Mouse (Mus musculus): ENCODE measurements around the gene Krt20. TPM values are rescaled to one million over a fixed set of nuclear protein-coding genes. Genes with fewer than 3 reads are reported as not detected.

Gene Krt20
- polyA plus RNA-seq, 1 experiment from 2014 or later: 16.6 TPM

DNA sequence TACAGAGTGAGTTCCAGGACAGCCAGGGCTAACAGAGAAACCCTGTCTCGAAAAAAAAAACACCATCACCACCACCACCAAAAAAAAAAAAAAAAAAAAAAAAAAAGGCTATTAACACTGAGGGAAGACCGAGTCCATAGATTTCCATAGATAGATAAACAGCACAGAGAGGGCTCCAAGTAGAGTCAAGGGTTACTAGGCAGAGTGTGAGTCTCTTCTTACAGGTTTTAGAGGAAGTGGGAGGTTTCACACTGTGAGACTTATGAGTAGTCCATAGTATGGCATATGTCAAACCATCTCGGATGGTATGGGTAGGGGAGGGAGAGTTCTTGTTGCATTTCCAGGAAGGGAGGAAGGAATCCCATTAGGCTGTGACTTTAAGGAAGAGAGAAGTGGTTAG lies 39.9 kb downstream of the Krt20 start:
- H3K4me1 ChIP-seq (ENCODE audit: control insufficient read depth, insufficient read depth, low read length): no peaks in the 10 kb centered on the region
- no peak overlapping the region for H3K27ac ChIP-seq (ENCODE audit: low read length)
- no peak overlapping the region for H3K9ac ChIP-seq (ENCODE audit: low read length)
- no peaks in the 10 kb centered on the region for H3K9me3 ChIP-seq (replicated peaks; ENCODE audit: control insufficient read depth, low read length)
- no peaks in the 10 kb centered on the region for H3K36me3 ChIP-seq (ENCODE audit: control insufficient read depth, insufficient read depth, low read length)
- ATAC-seq (ENCODE audit: insufficient read depth, low FRiP score): no peak
- H3K27me3 ChIP-seq (ENCODE audit: control insufficient read depth, insufficient read depth, low read length): no peaks in the 10 kb centered on the region
- no peak overlapping the region for H3K4me2 ChIP-seq (ENCODE audit: low read depth, low read length)
- WGBS: 62% methylated on average over 3 of the region's 3 CpGs
- no peak overlapping the region for H3K4me3 ChIP-seq (replicated peaks; ENCODE audit: low read length)

DNA sequence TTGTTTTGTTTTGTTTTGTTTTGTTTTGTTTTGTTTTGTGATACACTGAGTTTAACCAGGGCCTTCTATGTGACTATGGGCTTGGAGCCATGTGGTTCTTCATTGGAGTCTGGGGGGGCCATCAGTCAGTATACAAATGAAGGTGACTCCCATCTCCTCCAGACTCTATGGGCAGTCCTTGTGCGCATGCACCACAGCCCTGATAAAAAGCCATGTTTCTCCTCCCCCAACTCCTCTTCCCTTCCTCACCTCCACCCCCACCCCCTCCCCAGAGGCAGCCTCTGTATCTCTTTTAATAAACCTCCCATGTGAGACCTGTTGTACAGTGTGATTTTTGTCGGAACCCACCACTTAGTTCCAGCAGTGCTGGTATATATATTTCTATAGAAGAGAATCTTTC lies 41.3 kb downstream of the Krt20 start:
- no peak overlapping the region for H3K4me3 ChIP-seq (replicated peaks; ENCODE audit: low read length)
- H3K27ac ChIP-seq (ENCODE audit: low read length): no peak overlapping the region
- H3K4me2 ChIP-seq (ENCODE audit: low read depth, low read length): no peak overlapping the region
- ATAC-seq (ENCODE audit: insufficient read depth, low FRiP score): no peak
- no peaks in the 10 kb centered on the region for H3K27me3 ChIP-seq (ENCODE audit: control insufficient read depth, insufficient read depth, low read length)
- peaks cover under 1% of the 10 kb centered on the region; the same call in 1 of the 2 replicates for H3K4me1 ChIP-seq (ENCODE audit: control insufficient read depth, insufficient read depth, low read length)
- H3K36me3 ChIP-seq (ENCODE audit: control insufficient read depth, insufficient read depth, low read length): no peaks in the 10 kb centered on the region
- H3K9me3 ChIP-seq (replicated peaks; ENCODE audit: control insufficient read depth, low read length): no peaks in the 10 kb centered on the region
- H3K9ac ChIP-seq (ENCODE audit: low read length): no peak overlapping the region
- WGBS: 78% methylated on average over 2 of the region's 2 CpGs

DNA sequence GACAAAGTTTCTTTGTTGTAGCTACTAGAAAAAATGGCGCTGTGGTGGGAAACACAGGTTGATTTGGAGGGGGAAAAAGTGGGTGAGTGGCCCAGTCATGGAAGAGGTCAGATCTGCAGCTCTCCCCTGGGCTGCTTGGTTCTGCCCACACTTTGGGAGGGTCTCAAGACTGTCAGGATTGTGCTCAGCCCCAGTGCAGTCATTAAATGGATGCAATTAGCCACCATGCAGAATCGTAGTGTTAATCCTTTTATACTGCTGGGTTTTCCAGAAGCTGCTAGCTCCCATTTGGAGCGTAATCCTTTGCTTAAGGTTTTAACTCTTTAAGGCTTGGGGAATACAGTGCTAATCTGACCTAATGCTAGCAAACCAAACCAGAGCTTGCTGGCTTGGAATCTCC lies 41.9 kb downstream of the Krt20 start:
- ATAC-seq (ENCODE audit: insufficient read depth, low FRiP score): no peak
- 47% methylated on average over 3 of the region's 3 CpGs for WGBS
- peaks cover 2% of the 10 kb centered on the region; the same call in 1 of the 2 replicates for H3K4me1 ChIP-seq (ENCODE audit: control insufficient read depth, insufficient read depth, low read length)
- H3K4me3 ChIP-seq (replicated peaks; ENCODE audit: low read length): no peak overlapping the region
- no peaks in the 10 kb centered on the region for H3K36me3 ChIP-seq (ENCODE audit: control insufficient read depth, insufficient read depth, low read length)
- H3K9me3 ChIP-seq (replicated peaks; ENCODE audit: control insufficient read depth, low read length): no peaks in the 10 kb centered on the region
- H3K9ac ChIP-seq (ENCODE audit: low read length): no peak overlapping the region
- no peak overlapping the region for H3K27ac ChIP-seq (ENCODE audit: low read length)
- H3K4me2 ChIP-seq (ENCODE audit: low read depth, low read length): no peak overlapping the region
- H3K27me3 ChIP-seq (ENCODE audit: control insufficient read depth, insufficient read depth, low read length): no peaks in the 10 kb centered on the region

DNA sequence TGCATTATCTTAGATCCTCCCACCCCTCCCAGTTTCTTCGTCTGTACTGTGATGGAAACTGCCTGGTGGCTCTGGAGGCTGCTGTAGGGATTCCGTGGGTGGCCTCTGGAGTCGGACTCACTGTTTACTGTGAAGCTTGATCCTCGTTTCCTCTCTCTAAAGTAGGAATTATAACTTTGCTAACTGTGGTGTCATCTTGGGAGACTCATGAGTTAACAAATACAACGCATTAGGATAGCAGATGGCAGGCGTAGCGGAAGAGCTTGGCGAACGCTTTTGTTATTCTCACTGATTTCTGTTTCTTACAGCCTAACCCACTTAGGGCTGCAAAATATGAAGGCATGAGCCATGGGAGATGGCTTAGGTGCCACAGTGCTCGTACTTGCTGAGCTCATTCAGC lies 45.5 kb downstream of the Krt20 start:
- H3K9ac ChIP-seq (ENCODE audit: low read length): 0 out of 2 replicates have a peak overlapping the region, but pooled peaks have one; percentile 5
- 62% methylated on average over 10 of the region's 10 CpGs for WGBS
- ATAC-seq (ENCODE audit: insufficient read depth, low FRiP score): 0 out of 2 replicates have a peak, but pooled peaks have one; percentile 13

DNA sequence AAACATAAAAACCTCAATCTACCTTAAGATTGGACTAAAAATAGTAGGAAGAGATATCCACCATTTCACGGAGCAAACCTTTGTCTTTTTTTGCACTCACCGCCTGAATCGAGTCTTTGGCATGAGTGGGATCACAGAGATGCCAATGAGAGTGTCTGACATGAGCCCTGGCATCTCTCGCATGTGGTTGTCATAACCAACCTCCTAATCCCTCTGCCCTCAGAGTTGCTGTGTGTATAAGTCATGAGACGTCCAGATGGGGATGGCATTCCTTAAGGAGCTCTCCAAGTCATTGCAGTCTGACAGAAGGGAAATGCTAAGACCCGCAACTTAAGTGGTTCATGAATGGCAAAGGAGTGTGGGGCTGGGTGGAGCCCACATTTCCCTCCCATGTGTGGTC lies 46.6 kb downstream of the Krt20 start:
- H3K27me3 ChIP-seq (ENCODE audit: control insufficient read depth, insufficient read depth, low read length): no peaks in the 10 kb centered on the region
- no peaks in the 10 kb centered on the region for H3K9me3 ChIP-seq (replicated peaks; ENCODE audit: control insufficient read depth, low read length)
- 78% methylated on average over 6 of the region's 6 CpGs for WGBS
- peaks cover 2% of the 10 kb centered on the region; the same call in 1 of the 2 replicates for H3K4me1 ChIP-seq (ENCODE audit: control insufficient read depth, insufficient read depth, low read length)
- H3K36me3 ChIP-seq (ENCODE audit: control insufficient read depth, insufficient read depth, low read length): no peaks in the 10 kb centered on the region
- H3K4me3 ChIP-seq (replicated peaks; ENCODE audit: low read length): no peak overlapping the region
- H3K4me2 ChIP-seq (ENCODE audit: low read depth, low read length): no peak overlapping the region; the same call in 1 of the 2 replicates
- H3K9ac ChIP-seq (ENCODE audit: low read length): no peak overlapping the region
- no peak for ATAC-seq (ENCODE audit: insufficient read depth, low FRiP score)
- peak overlapping the region; percentile 44; the same call in 1 of the 2 replicates for H3K27ac ChIP-seq (ENCODE audit: low read length)

More for the DNA sequence above, 45.5 kb downstream of the Krt20 start:
- Histone ChIP-seq H3K4me1 (ENCODE audit: control insufficient read depth, insufficient read depth, low read length) (peaks cover 2% of the 10 kb centered on the region; the same call in 1 of the 2 replicates), H3K9me3 (replicated peaks; ENCODE audit: control insufficient read depth, low read length) (no peaks in the 10 kb centered on the region), H3K4me2 (ENCODE audit: low read depth, low read length) (peak overlapping the region; percentile 21; the same call in 1 of the 2 replicates), H3K27me3 (ENCODE audit: control insufficient read depth, insufficient read depth, low read length) (no peaks in the 10 kb centered on the region), H3K27ac (ENCODE audit: low read length) (peak overlapping the region; percentile 67), H3K4me3 (replicated peaks; ENCODE audit: low read length) (no peak overlapping the region), H3K36me3 (ENCODE audit: control insufficient read depth, insufficient read depth, low read length) (no peaks in the 10 kb centered on the region)

DNA sequence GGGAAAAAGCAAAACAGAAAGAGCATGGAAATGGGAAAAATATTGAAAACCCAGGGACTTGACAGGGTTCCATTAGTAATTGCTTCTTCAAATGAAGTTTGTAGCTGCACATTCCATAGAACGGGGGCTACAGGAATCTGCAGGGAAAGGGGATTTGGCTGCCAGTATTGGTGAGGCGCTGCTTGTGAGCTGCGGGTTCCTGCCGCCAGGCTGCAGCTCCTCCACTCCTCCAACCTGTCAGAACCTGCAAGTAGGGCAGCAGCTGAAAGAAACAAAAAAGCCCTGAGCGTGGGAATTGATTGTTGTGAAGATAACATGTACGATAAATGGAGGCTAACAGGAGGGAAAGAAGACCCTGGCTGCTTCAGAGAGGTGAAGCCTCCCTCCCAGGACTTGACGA lies 47.1 kb downstream of the Krt20 start:
- ATAC-seq (ENCODE audit: insufficient read depth, low FRiP score): no peak

DNA sequence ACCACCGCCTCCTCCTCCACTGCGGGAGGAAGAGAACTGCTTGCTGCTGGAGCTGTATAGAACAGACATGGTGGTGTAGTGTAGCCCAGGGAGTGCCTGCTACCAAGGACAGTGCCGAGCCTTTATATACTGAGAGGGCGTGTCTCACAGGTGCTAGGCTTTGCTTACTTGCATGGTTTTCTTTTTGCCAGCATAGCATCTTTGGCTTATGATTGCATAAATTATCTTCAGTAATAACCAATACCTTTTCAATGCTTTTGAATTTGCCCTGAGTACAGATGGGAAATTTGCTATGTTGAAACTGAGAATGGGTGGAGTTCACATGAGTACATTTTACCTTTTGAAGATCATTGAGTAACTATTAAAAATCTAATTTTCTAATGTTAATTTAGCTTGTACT lies 48.7 kb downstream of the Krt20 start, which contains the start of gene Krt10:
Gene Krt10, minus strand, starts transcription at position 101 of the 400 bp plus-strand sequence.
- H3K4me2 ChIP-seq (ENCODE audit: low read depth, low read length): no peak within 1 kb of the TSS
- H3K9ac ChIP-seq (ENCODE audit: low read length): no peak within 1 kb of the TSS
- peaks cover 2% of the 10 kb centered on the region; the same call in 1 of the 2 replicates for H3K4me1 ChIP-seq (ENCODE audit: control insufficient read depth, insufficient read depth, low read length)
- H3K27me3 ChIP-seq (ENCODE audit: control insufficient read depth, insufficient read depth, low read length): no peaks in the 10 kb centered on the region
- 73% methylated on average over 4 of the region's 4 CpGs for WGBS
- H3K4me3 ChIP-seq (replicated peaks; ENCODE audit: low read length): no peak within 1 kb of the TSS
- ATAC-seq (ENCODE audit: insufficient read depth, low FRiP score): no peak
- H3K9me3 ChIP-seq (replicated peaks; ENCODE audit: control insufficient read depth, low read length): no peaks in the 10 kb centered on the region
- no peak within 1 kb of the TSS for H3K27ac ChIP-seq (ENCODE audit: low read length)
- no peaks in the 10 kb centered on the region for H3K36me3 ChIP-seq (ENCODE audit: control insufficient read depth, insufficient read depth, low read length)

More for the DNA sequence above, 47.1 kb downstream of the Krt20 start:
- peak overlapping the region; percentile 44; the same call in 1 of the 2 replicates for H3K27ac ChIP-seq (ENCODE audit: low read length)
- H3K36me3 ChIP-seq (ENCODE audit: control insufficient read depth, insufficient read depth, low read length): no peaks in the 10 kb centered on the region
- H3K9me3 ChIP-seq (replicated peaks; ENCODE audit: control insufficient read depth, low read length): no peaks in the 10 kb centered on the region
- no peak overlapping the region for H3K4me3 ChIP-seq (replicated peaks; ENCODE audit: low read length)
- no peak overlapping the region for H3K9ac ChIP-seq (ENCODE audit: low read length)
- H3K4me2 ChIP-seq (ENCODE audit: low read depth, low read length): no peak overlapping the region; the same call in 1 of the 2 replicates
- peaks cover 2% of the 10 kb centered on the region; the same call in 1 of the 2 replicates for H3K4me1 ChIP-seq (ENCODE audit: control insufficient read depth, insufficient read depth, low read length)
- WGBS: 60% methylated on average over 7 of the region's 7 CpGs
- no peaks in the 10 kb centered on the region for H3K27me3 ChIP-seq (ENCODE audit: control insufficient read depth, insufficient read depth, low read length)

DNA sequence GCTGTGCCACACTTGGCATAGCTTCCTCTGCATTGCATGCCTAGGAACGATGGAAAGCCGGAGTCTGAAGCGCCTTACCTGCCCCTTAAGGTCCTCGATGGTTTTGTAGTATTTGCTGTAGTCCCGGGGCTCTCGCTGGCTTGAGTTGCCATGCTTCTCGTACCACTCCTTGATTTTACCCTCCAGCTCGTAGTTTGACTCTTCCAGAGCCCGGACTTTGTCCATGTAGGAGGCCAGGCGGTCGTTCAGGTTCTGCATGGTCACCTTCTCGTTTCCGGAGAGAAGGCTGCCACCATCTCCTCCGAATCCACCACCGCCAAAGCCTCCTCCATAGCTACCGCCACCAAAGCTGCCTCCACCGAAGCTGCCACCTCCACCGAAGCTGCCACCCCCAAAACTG lies 49.3 kb downstream of the Krt20 start:
- no peak overlapping the region for H3K4me3 ChIP-seq (replicated peaks; ENCODE audit: low read length)
- 86% methylated on average over 18 of the region's 18 CpGs for WGBS
- no peak overlapping the region for H3K27ac ChIP-seq (ENCODE audit: low read length)
- no peak overlapping the region for H3K4me2 ChIP-seq (ENCODE audit: low read depth, low read length)
- H3K9ac ChIP-seq (ENCODE audit: low read length): no peak overlapping the region
- ATAC-seq (ENCODE audit: insufficient read depth, low FRiP score): no peak
- H3K4me1 ChIP-seq (ENCODE audit: control insufficient read depth, insufficient read depth, low read length): peaks cover 2% of the 10 kb centered on the region; the same call in 1 of the 2 replicates
- no peaks in the 10 kb centered on the region for H3K27me3 ChIP-seq (ENCODE audit: control insufficient read depth, insufficient read depth, low read length)
- H3K36me3 ChIP-seq (ENCODE audit: control insufficient read depth, insufficient read depth, low read length): no peaks in the 10 kb centered on the region
- H3K9me3 ChIP-seq (replicated peaks; ENCODE audit: control insufficient read depth, low read length): no peaks in the 10 kb centered on the region

DNA sequence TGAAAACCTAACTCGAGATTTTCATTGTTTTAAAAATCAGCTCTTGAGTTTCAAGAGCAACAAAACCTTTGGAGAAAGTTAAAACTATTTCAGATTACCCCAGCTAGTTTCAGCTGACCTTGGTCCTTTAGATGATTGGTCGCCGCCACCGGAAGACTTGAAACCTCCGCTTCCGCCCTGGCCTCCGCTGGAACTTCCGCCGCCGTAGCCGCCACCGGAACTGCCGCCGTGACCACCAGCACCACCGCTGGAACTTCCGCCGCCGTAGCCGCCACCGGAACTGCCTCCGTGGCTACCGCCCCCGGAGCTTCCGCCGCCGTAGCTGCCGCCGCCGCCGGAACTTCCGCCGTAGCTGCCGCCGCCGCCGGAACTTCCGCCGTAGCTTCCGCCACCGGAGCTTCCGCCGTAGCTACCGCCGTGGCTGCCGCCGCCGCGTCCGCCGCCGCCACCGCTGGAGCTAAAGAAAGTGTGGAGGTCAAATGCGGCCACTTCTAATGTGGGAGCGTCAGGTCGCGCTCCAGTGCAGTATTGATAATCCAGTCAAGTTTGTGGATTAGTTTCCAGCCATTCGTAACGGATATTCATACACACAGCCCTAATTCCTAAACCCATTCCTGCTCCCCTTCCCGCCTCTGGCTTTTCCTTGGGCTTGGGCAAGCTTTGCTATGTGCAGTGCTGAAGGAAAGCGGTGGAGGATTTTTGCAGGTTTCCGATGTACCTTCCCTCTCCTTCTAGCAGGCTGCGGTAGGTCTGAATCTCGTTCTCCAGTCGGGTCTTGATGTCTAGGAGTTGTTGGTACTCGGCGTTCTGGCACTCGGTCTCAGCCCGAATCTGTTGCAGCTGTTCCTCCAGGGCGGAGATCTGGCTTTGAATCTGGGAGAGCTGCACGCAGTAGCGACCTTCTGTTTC lies 51.9 kb downstream of the Krt20 start:
- WGBS: under 1% methylated on average over 71 of the region's 71 CpGs
- H3K27me3 ChIP-seq (ENCODE audit: control insufficient read depth, insufficient read depth, low read length): no peaks in the 10 kb centered on the region
- H3K4me1 ChIP-seq (ENCODE audit: control insufficient read depth, insufficient read depth, low read length): no peaks in the 10 kb centered on the region
- peak overlapping the region; percentile 76 for H3K4me2 ChIP-seq (ENCODE audit: low read depth, low read length)
- H3K36me3 ChIP-seq (ENCODE audit: control insufficient read depth, insufficient read depth, low read length): no peaks in the 10 kb centered on the region
- no peaks in the 10 kb centered on the region for H3K9me3 ChIP-seq (replicated peaks; ENCODE audit: control insufficient read depth, low read length)
- peak overlapping the region; percentile 100 for H3K27ac ChIP-seq (ENCODE audit: low read length)
- peak overlapping the region; percentile 67 for H3K4me3 ChIP-seq (replicated peaks; ENCODE audit: low read length)
- H3K9ac ChIP-seq (ENCODE audit: low read length): peak overlapping the region; percentile 73
- ATAC-seq (ENCODE audit: insufficient read depth, low FRiP score): peak; percentile 84
